Mouse (Mus musculus): ENCODE measurements around the gene Dab2ip. TPM values are rescaled to one million over a fixed set of nuclear protein-coding genes. Genes with fewer than 3 reads are reported as not detected.

Gene Dab2ip
- polyA plus RNA-seq, 1 experiment from 2014 or later = 42.4 TPM

DNA sequence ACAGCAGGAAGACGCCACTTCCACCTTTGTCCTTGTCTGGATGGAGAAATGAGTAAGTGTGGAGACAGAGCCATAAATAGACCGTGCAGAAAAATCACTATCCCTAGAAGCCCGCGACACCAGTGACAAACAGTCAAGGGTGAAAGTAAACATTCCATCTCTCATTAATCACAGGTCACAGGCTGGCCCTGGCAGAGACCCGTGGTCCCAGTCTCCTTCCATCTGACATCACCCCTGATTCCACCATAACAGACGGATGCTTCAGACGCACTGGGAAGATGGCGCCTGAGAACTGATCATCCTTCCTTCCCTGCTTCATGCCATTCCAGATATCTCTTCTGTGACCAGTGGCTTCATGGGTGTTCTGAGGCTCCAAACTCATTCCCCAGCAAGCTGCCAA is 206.3 kb downstream of the Dab2ip start:
- no peak overlapping the region for H3K9ac ChIP-seq (ENCODE audit: low read depth, low read length)
- H3K27ac ChIP-seq (ENCODE audit: low read depth, low read length) = no peak overlapping the region
- H3K4me3 ChIP-seq (ENCODE audit: low read length) = no peak overlapping the region
- H3K27me3 ChIP-seq (ENCODE audit: control insufficient read depth, insufficient read depth, low read length) = no peaks in the 10 kb centered on the region
- no peaks in the 10 kb centered on the region for H3K9me3 ChIP-seq (ENCODE audit: control insufficient read depth, low read length)
- no peak overlapping the region for H3K4me2 ChIP-seq (replicated peaks; ENCODE audit: low read depth, low read length)
- ATAC-seq (ENCODE audit: low FRiP score, low TSS enrichment) = no peak
- no peaks in the 10 kb centered on the region for H3K36me3 ChIP-seq (ENCODE audit: control insufficient read depth, insufficient read depth, low read length)
- WGBS = 34% methylated on average over 8 of the region's 8 CpGs
- no peaks in the 10 kb centered on the region for H3K4me1 ChIP-seq (ENCODE audit: control insufficient read depth, insufficient read depth, low read length)

DNA sequence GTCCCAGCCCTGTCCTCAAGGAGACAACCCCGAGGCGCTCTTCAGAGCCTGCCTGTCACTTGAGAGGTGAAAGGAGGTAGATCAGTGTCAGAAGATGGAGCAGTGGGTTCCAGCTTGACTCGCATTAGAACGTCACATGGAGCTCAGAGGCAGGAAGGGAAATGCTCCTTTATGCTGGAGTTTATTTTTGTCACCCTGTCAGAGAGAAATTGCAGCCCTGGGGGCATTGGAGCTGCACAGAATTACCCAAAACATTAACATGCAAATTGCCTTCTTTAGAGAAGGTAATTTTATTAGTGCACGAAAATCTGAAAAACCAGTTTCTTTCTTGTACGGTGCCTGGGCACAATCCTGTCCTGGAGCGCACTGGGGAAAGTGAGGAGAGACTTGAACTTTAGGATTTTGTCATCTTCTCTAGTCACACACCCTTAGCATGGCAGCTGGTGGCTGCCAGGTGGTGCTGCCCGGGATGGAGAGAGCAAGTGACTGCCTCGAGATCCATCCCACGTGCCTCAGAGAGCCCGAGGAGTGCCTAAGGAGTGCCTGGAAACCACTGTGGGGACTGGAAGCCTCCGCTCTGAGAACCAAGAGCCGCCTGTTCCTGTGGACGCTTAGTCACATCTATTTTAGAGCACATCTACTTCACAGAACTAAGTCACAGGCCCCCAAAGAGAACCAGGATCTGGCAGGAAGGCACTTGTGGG is 209.9 kb downstream of the Dab2ip start:
- Histone ChIP-seq H3K9ac (ENCODE audit: low read depth, low read length) (no peak overlapping the region), H3K36me3 (ENCODE audit: control insufficient read depth, insufficient read depth, low read length) (no peaks in the 10 kb centered on the region), H3K4me1 (ENCODE audit: control insufficient read depth, insufficient read depth, low read length) (no peaks in the 10 kb centered on the region), H3K4me2 (replicated peaks; ENCODE audit: low read depth, low read length) (no peak overlapping the region), H3K9me3 (ENCODE audit: control insufficient read depth, low read length) (no peaks in the 10 kb centered on the region), H3K27me3 (ENCODE audit: control insufficient read depth, insufficient read depth, low read length) (no peaks in the 10 kb centered on the region; the same call in 1 of the 2 replicates), H3K27ac (ENCODE audit: low read depth, low read length) (no peak overlapping the region), H3K4me3 (ENCODE audit: low read length) (no peak overlapping the region)
- no peak for ATAC-seq (ENCODE audit: low FRiP score, low TSS enrichment)
- 36% methylated on average over 14 of the region's 14 CpGs for WGBS

DNA sequence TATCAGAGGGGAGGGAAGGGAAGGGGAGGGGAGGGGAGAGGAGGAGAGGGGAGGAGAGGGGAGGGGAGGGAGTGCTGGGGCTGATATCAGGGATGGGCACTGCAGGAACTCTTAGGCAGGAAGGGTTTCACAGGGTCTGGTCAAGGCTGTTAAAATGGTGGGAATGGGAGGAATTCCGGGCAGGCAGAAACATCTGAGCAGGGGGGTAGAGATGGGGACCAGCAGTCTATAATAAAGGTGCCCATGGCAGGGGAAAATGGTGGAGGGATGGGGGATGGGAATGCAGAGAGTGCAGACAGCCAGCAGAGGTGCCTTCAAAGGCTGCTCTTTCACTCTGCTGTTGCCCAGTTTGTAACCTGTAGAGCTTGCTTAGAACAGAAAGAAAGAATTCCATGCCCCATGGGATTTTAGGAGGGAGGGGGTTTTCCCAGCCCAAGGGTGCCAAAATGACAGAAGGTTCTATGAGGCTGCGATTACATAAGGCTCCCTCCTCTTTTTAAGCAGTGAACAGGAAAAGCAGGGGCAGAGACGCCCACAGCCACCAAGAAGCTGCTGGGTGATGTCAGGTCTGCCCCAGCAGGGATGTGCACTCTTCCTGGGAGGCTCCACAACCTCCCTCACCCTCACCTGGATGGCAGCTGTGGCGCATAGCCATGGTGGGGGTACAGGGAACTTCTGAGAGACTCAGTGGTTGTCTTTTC is 210.6 kb downstream of the Dab2ip start:
- no peaks in the 10 kb centered on the region for H3K4me1 ChIP-seq (ENCODE audit: control insufficient read depth, insufficient read depth, low read length)
- H3K27me3 ChIP-seq (ENCODE audit: control insufficient read depth, insufficient read depth, low read length) = no peaks in the 10 kb centered on the region; the same call in 1 of the 2 replicates
- H3K36me3 ChIP-seq (ENCODE audit: control insufficient read depth, insufficient read depth, low read length) = no peaks in the 10 kb centered on the region
- WGBS = 41% methylated on average over 4 of the region's 4 CpGs
- H3K9ac ChIP-seq (ENCODE audit: low read depth, low read length) = no peak overlapping the region
- no peaks in the 10 kb centered on the region for H3K9me3 ChIP-seq (ENCODE audit: control insufficient read depth, low read length)
- H3K4me3 ChIP-seq (ENCODE audit: low read length) = no peak overlapping the region
- H3K4me2 ChIP-seq (replicated peaks; ENCODE audit: low read depth, low read length) = no peak overlapping the region
- no peak overlapping the region for H3K27ac ChIP-seq (ENCODE audit: low read depth, low read length)
- no peak for ATAC-seq (ENCODE audit: low FRiP score, low TSS enrichment)

DNA sequence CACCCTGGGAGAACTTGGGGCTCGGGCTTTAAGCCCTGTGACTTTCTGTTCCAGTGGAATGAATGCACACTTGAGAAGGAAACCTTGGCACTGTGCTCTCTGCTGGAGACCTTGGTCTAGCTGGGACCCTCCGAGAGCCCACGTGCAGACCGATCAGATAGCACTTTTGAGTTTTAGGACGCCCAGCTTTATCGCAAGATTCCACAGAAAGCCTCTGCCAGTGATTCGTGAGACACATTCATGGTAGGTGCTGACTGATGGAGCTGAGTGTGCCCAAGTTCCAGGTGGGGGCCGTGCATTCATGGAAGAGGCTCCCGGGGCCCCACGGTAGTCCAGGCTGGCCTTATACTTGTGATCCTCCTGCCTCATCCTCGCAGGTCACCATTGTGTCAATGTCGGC is 211.3 kb downstream of the Dab2ip start:
- Histone ChIP-seq H3K4me1 (ENCODE audit: control insufficient read depth, insufficient read depth, low read length) (no peaks in the 10 kb centered on the region), H3K4me2 (replicated peaks; ENCODE audit: low read depth, low read length) (no peak overlapping the region), H3K4me3 (ENCODE audit: low read length) (no peak overlapping the region), H3K27me3 (ENCODE audit: control insufficient read depth, insufficient read depth, low read length) (no peaks in the 10 kb centered on the region; the same call in 1 of the 2 replicates), H3K27ac (ENCODE audit: low read depth, low read length) (no peak overlapping the region), H3K9me3 (ENCODE audit: control insufficient read depth, low read length) (no peaks in the 10 kb centered on the region), H3K9ac (ENCODE audit: low read depth, low read length) (no peak overlapping the region), H3K36me3 (ENCODE audit: control insufficient read depth, insufficient read depth, low read length) (no peaks in the 10 kb centered on the region)
- WGBS = 86% methylated on average over 12 of the region's 12 CpGs
- no peak for ATAC-seq (ENCODE audit: low FRiP score, low TSS enrichment)

DNA sequence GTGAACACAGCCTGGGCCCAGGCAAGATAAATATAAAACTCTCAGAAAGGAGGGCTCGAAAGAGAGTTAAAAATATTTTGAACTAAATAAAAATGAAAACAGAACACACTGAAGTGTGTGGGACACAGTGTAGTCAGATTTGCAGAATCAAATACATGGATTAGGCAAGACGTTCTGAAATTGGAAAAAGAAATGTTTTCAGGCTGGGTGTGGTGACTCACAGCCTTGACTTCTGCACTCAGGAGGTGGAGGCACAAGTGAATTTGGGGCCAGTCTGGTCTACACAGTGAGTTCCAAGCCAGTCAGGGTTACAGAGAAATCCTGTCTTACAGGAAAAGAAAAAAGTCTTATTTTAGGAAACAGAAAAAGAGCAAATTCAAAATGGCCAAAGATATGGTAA is 212.5 kb downstream of the Dab2ip start:
- no peaks in the 10 kb centered on the region for H3K4me1 ChIP-seq (ENCODE audit: control insufficient read depth, insufficient read depth, low read length)
- H3K27ac ChIP-seq (ENCODE audit: low read depth, low read length) = no peak overlapping the region
- H3K9me3 ChIP-seq (ENCODE audit: control insufficient read depth, low read length) = no peaks in the 10 kb centered on the region
- WGBS = 82% methylated on average over 2 of the region's 2 CpGs
- no peak overlapping the region for H3K4me2 ChIP-seq (replicated peaks; ENCODE audit: low read depth, low read length)
- no peaks in the 10 kb centered on the region for H3K36me3 ChIP-seq (ENCODE audit: control insufficient read depth, insufficient read depth, low read length)
- H3K27me3 ChIP-seq (ENCODE audit: control insufficient read depth, insufficient read depth, low read length) = no peaks in the 10 kb centered on the region; the same call in 1 of the 2 replicates
- no peak overlapping the region for H3K9ac ChIP-seq (ENCODE audit: low read depth, low read length)
- no peak for ATAC-seq (ENCODE audit: low FRiP score, low TSS enrichment)
- H3K4me3 ChIP-seq (ENCODE audit: low read length) = no peak overlapping the region

DNA sequence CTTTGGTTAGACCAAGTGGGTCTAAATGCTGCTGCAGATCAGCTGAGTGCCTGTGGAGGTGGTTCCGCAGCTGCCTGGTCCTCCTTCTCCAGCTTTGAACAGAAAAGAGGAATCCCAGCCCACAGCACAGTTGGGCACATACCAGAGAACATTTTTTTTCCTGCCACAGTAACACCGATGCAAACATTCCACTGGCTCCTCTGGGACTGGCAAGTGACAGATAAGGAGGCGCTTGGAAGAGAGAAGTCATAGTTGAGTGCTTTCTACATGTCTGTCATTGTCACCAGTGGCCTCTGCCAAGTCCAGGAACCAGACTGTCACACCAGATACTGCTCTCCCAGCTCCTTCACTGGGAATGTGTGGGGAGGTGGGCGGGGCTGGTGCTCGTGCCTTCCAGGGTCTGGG is 217.6 kb downstream of the Dab2ip start:
- Histone ChIP-seq H3K27ac (ENCODE audit: low read depth, low read length) (no peak overlapping the region), H3K4me2 (replicated peaks; ENCODE audit: low read depth, low read length) (no peak overlapping the region), H3K9me3 (ENCODE audit: control insufficient read depth, low read length) (no peaks in the 10 kb centered on the region), H3K4me3 (ENCODE audit: low read length) (no peak overlapping the region), H3K4me1 (ENCODE audit: control insufficient read depth, insufficient read depth, low read length) (no peaks in the 10 kb centered on the region), H3K27me3 (ENCODE audit: control insufficient read depth, insufficient read depth, low read length) (no peaks in the 10 kb centered on the region; the same call in 1 of the 2 replicates), H3K36me3 (ENCODE audit: control insufficient read depth, insufficient read depth, low read length) (no peaks in the 10 kb centered on the region), H3K9ac (ENCODE audit: low read depth, low read length) (no peak overlapping the region)
- WGBS = 54% methylated on average over 5 of the region's 5 CpGs
- no peak for ATAC-seq (ENCODE audit: low FRiP score, low TSS enrichment)

DNA sequence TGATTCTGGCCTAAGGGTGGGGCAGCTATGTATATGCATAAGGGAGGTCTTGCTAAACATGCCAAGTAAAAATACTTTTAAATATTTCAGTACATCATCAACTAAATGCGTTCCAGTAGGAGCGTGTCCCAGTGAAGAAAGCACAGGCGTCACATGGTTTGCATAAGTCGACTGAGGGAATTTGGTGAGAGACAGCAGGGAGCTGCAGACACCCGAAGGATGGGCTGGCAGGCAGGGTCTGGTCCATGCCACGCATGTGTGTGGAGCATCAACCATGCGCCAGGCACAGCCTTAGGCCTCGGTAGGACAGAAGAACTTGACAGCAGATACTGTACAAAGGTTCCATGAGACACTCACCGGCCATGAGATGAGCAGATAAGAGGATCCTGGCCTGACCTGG is 218.9 kb downstream of the Dab2ip start:
- no peaks in the 10 kb centered on the region for H3K4me1 ChIP-seq (ENCODE audit: control insufficient read depth, insufficient read depth, low read length)
- no peak overlapping the region for H3K27ac ChIP-seq (ENCODE audit: low read depth, low read length)
- no peaks in the 10 kb centered on the region for H3K36me3 ChIP-seq (ENCODE audit: control insufficient read depth, insufficient read depth, low read length)
- H3K4me2 ChIP-seq (replicated peaks; ENCODE audit: low read depth, low read length) = no peak overlapping the region
- no peaks in the 10 kb centered on the region for H3K9me3 ChIP-seq (ENCODE audit: control insufficient read depth, low read length)
- 91% methylated on average over 9 of the region's 9 CpGs for WGBS
- ATAC-seq (ENCODE audit: low FRiP score, low TSS enrichment) = no peak
- H3K27me3 ChIP-seq (ENCODE audit: control insufficient read depth, insufficient read depth, low read length) = no peaks in the 10 kb centered on the region
- no peak overlapping the region for H3K4me3 ChIP-seq (ENCODE audit: low read length)
- H3K9ac ChIP-seq (ENCODE audit: low read depth, low read length) = no peak overlapping the region

DNA sequence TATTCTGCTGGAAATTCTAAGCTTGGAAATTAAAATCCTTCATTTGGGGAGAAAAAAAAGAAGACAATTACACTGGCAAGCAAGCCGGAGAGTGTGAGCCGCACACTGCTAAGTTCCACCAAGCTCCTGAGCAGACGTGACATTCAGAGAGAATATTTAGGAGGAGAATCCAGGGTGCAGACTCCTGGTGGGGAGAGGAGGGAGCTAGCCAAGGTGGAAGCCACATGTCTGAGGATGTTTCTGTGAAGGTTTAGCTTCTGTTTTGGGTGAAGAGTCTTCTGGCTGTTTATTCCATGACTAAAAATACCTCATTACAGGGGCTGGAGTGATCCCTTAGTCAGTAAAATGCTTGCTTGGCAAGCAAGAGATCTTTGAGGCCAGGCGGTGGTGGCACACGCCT is 221.2 kb downstream of the Dab2ip start:
- no peaks in the 10 kb centered on the region for H3K27me3 ChIP-seq (ENCODE audit: control insufficient read depth, insufficient read depth, low read length)

More for the DNA sequence above, 221.2 kb downstream of the Dab2ip start:
- H3K4me2 ChIP-seq (replicated peaks; ENCODE audit: low read depth, low read length) = no peak overlapping the region
- no peaks in the 10 kb centered on the region for H3K4me1 ChIP-seq (ENCODE audit: control insufficient read depth, insufficient read depth, low read length)
- H3K4me3 ChIP-seq (ENCODE audit: low read length) = no peak overlapping the region
- no peak for ATAC-seq (ENCODE audit: low FRiP score, low TSS enrichment)
- WGBS = 87% methylated on average over 5 of the region's 5 CpGs
- no peaks in the 10 kb centered on the region for H3K9me3 ChIP-seq (ENCODE audit: control insufficient read depth, low read length)
- no peak overlapping the region for H3K27ac ChIP-seq (ENCODE audit: low read depth, low read length)
- no peak overlapping the region for H3K9ac ChIP-seq (ENCODE audit: low read depth, low read length)
- H3K36me3 ChIP-seq (ENCODE audit: control insufficient read depth, insufficient read depth, low read length) = no peaks in the 10 kb centered on the region

All from kidney, embryonic 14.5 days (tissue).